Mouse (Mus musculus): ENCODE results near the gene Hagh.

The Hagh gene

GRCm38 (mm10) chr17:24850065-24850772, 10.3 kb downstream of the Hagh start, which contains the start of gene Fahd1:
Gene Fahd1 (minus strand): TSS chr17:24850364.
- peak; percentile 98 for DNase-seq (ENCODE audit: low spot score)

- no peak for DNase-seq (ENCODE audit: low spot score)
These were observed 10.8 kb downstream of the Hagh start for GRCm38 (mm10) chr17:24850773-24851127.

- no peak for DNase-seq (ENCODE audit: low spot score)
These were observed 11.6 kb downstream of the Hagh start for GRCm38 (mm10) chr17:24851381-24852125.

GRCm38 (mm10) chr17:24855838-24856464, 16.0 kb downstream of the Hagh start:
- no peak for DNase-seq (ENCODE audit: low spot score)

- DNase-seq (ENCODE audit: low spot score) = no peak
These were observed 16.6 kb downstream of the Hagh start for GRCm38 (mm10) chr17:24856589-24856988.

GRCm38 (mm10) chr17:24857831-24858470, 18.0 kb downstream of the Hagh start:
- no peak for DNase-seq (ENCODE audit: low spot score)

- no peak for DNase-seq (ENCODE audit: low spot score)
These were observed 19.0 kb downstream of the Hagh start for GRCm38 (mm10) chr17:24858967-24859366.

- no peak for DNase-seq (ENCODE audit: low spot score)
These were observed 20.1 kb downstream of the Hagh start for GRCm38 (mm10) chr17:24860076-24860475.

GRCm38 (mm10) chr17:24861785-24862184, 21.8 kb downstream of the Hagh start:
- DNase-seq (ENCODE audit: low spot score) = no peak

GRCm38 (mm10) chr17:24865776-24866175, 25.8 kb downstream of the Hagh start, which contains the start of gene Igfals:
Gene Igfals (plus strand): TSS chr17:24865997.
- DNase-seq (ENCODE audit: low spot score) = no peak

- DNase-seq (ENCODE audit: low spot score) = no peak
These were observed 28.0 kb downstream of the Hagh start for GRCm38 (mm10) chr17:24867914-24868313.

- no peak for DNase-seq (ENCODE audit: low spot score)
These were observed 33.9 kb downstream of the Hagh start for GRCm38 (mm10) chr17:24873695-24874404.

GRCm38 (mm10) chr17:24874405-24874745, 34.4 kb downstream of the Hagh start:
- no peak for DNase-seq (ENCODE audit: low spot score)

GRCm38 (mm10) chr17:24874989-24875388, 35.0 kb downstream of the Hagh start:
- DNase-seq (ENCODE audit: low spot score) = no peak

GRCm38 (mm10) chr17:24877336-24878116, 37.6 kb downstream of the Hagh start:
- no peak for DNase-seq (ENCODE audit: low spot score)

GRCm38 (mm10) chr17:24878117-24878397, 38.1 kb downstream of the Hagh start:
- no peak for DNase-seq (ENCODE audit: low spot score)

GRCm38 (mm10) chr17:24878531-24878930, 38.6 kb downstream of the Hagh start:
- no peak for DNase-seq (ENCODE audit: low spot score)

GRCm38 (mm10) chr17:24881738-24882440, 41.9 kb downstream of the Hagh start:
- peak; percentile 74 for DNase-seq (ENCODE audit: low spot score)

GRCm38 (mm10) chr17:24884391-24884790, 44.4 kb downstream of the Hagh start:
- no peak for DNase-seq (ENCODE audit: low spot score)

- DNase-seq (ENCODE audit: low spot score) = no peak
These were observed 45.6 kb downstream of the Hagh start for GRCm38 (mm10) chr17:24885356-24886133.
